Mouse (Mus musculus): Measurements from ENCODE around the gene Jazf1. TPM values are rescaled to one million over a fixed set of nuclear protein-coding genes. Genes with fewer than 3 reads are reported as not detected.

Jazf1 gene
- polyA plus RNA-seq, 1 experiment from 2014 or later, result 3.0 TPM

GRCm38 (mm10) chr6:52844741-52845140 is 223.7 kb downstream of the Jazf1 start:
- Histone ChIP-seq H3K4me1 (ENCODE audit: control insufficient read depth, low read depth, low read length) (no peaks in the 10 kb centered on the region), H3K4me2 (ENCODE audit: low read depth, low read length) (no peak overlapping the region), H3K9ac (ENCODE audit: low read depth, low read length) (no peak overlapping the region), H3K9me3 (replicated peaks; ENCODE audit: control insufficient read depth, low read length) (no peaks in the 10 kb centered on the region), H3K4me3 (ENCODE audit: low read depth, low read length) (no peak overlapping the region), H3K36me3 (ENCODE audit: control insufficient read depth, insufficient read depth) (no peaks in the 10 kb centered on the region), H3K27ac (ENCODE audit: low read length) (no peak overlapping the region), H3K27me3 (ENCODE audit: control insufficient read depth, insufficient read depth, low read depth, low read length) (no peaks in the 10 kb centered on the region)
- no peak for ATAC-seq (ENCODE audit: low read depth)
- WGBS (ENCODE audit: insufficient replicate concordance), result 52% methylated on average over 3 of the region's 3 CpGs

DNA sequence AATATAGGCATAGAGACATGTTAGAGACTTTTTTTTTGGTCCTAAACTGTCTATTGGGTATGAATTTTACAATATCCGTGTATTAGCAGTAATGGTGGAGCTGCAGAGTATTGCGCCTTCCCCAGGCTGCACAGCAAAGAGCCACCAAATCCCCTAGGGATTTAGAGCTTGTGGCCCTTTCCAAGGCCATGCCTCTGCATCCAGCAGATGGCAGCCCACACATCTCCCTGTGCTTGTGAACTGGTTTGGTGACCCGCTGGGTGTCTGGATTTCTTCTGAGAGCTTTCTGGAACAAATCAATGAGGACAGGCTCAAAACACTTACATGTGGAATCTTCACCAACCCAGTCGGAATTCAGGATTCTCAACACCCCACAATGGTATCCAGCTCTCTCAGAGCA is 225.4 kb downstream of the Jazf1 start:
- no peak overlapping the region for H3K27ac ChIP-seq (ENCODE audit: low read length)
- no peak overlapping the region for H3K9ac ChIP-seq (ENCODE audit: low read depth, low read length)
- no peak overlapping the region for H3K4me2 ChIP-seq (ENCODE audit: low read depth, low read length)
- ATAC-seq (ENCODE audit: low read depth), result no peak
- 50% methylated on average over 4 of the region's 4 CpGs for WGBS (ENCODE audit: insufficient replicate concordance)
- no peaks in the 10 kb centered on the region for H3K27me3 ChIP-seq (ENCODE audit: control insufficient read depth, insufficient read depth, low read depth, low read length)
- no peaks in the 10 kb centered on the region for H3K9me3 ChIP-seq (replicated peaks; ENCODE audit: control insufficient read depth, low read length)
- no peaks in the 10 kb centered on the region for H3K4me1 ChIP-seq (ENCODE audit: control insufficient read depth, low read depth, low read length)
- no peaks in the 10 kb centered on the region for H3K36me3 ChIP-seq (ENCODE audit: control insufficient read depth, insufficient read depth)
- H3K4me3 ChIP-seq (ENCODE audit: low read depth, low read length), result no peak overlapping the region

DNA sequence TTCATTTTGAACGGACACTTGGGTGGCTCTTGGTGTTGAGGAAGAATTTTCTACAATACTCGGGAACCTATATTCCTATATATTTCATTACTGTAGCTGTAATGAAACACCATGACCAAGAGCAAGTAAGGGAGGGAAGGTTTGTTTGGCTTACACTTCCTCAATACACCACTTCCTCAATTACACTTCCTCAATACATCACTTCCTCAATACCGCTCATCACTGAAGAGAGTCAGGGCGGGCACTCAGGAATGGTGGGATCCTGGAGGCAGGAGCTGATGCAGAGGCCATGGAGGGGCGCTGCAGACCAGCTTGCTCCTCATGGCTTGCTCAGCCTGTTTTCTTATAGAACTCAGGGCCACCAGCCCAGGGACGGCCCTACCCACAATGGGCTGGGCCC is 225.8 kb downstream of the Jazf1 start:
- no peak overlapping the region for H3K27ac ChIP-seq (ENCODE audit: low read length)
- H3K4me2 ChIP-seq (ENCODE audit: low read depth, low read length), result no peak overlapping the region
- WGBS (ENCODE audit: insufficient replicate concordance), result 32% methylated on average over 6 of the region's 6 CpGs
- H3K27me3 ChIP-seq (ENCODE audit: control insufficient read depth, insufficient read depth, low read depth, low read length), result no peaks in the 10 kb centered on the region
- no peak overlapping the region for H3K9ac ChIP-seq (ENCODE audit: low read depth, low read length)
- H3K36me3 ChIP-seq (ENCODE audit: control insufficient read depth, insufficient read depth), result no peaks in the 10 kb centered on the region
- no peaks in the 10 kb centered on the region for H3K4me1 ChIP-seq (ENCODE audit: control insufficient read depth, low read depth, low read length)
- H3K4me3 ChIP-seq (ENCODE audit: low read depth, low read length), result no peak overlapping the region
- H3K9me3 ChIP-seq (replicated peaks; ENCODE audit: control insufficient read depth, low read length), result no peaks in the 10 kb centered on the region
- no peak for ATAC-seq (ENCODE audit: low read depth)

- 62% methylated on average over 2 of the region's 2 CpGs for WGBS (ENCODE audit: insufficient replicate concordance)
Measured at GRCm38 (mm10) chr6:52841611-52842010, 226.8 kb downstream of the Jazf1 start.

GRCm38 (mm10) chr6:52840589-52841044 is 227.8 kb downstream of the Jazf1 start:
- no peaks in the 10 kb centered on the region for H3K36me3 ChIP-seq (ENCODE audit: control insufficient read depth, insufficient read depth)
- H3K4me3 ChIP-seq (ENCODE audit: low read depth, low read length), result no peak overlapping the region
- no peak for ATAC-seq (ENCODE audit: low read depth)
- H3K9ac ChIP-seq (ENCODE audit: low read depth, low read length), result no peak overlapping the region
- 43% methylated on average over 9 of the region's 9 CpGs for WGBS (ENCODE audit: insufficient replicate concordance)
- H3K9me3 ChIP-seq (replicated peaks; ENCODE audit: control insufficient read depth, low read length), result no peaks in the 10 kb centered on the region
- no peaks in the 10 kb centered on the region for H3K27me3 ChIP-seq (ENCODE audit: control insufficient read depth, insufficient read depth, low read depth, low read length)
- H3K27ac ChIP-seq (ENCODE audit: low read length), result no peak overlapping the region
- no peak overlapping the region for H3K4me2 ChIP-seq (ENCODE audit: low read depth, low read length)
- H3K4me1 ChIP-seq (ENCODE audit: control insufficient read depth, low read depth, low read length), result no peaks in the 10 kb centered on the region

More at GRCm38 (mm10) chr6:52841611-52842010, 226.8 kb downstream of the Jazf1 start:
- Histone ChIP-seq H3K4me2 (ENCODE audit: low read depth, low read length) (no peak overlapping the region), H3K4me3 (ENCODE audit: low read depth, low read length) (no peak overlapping the region), H3K36me3 (ENCODE audit: control insufficient read depth, insufficient read depth) (no peaks in the 10 kb centered on the region), H3K4me1 (ENCODE audit: control insufficient read depth, low read depth, low read length) (no peaks in the 10 kb centered on the region), H3K27ac (ENCODE audit: low read length) (no peak overlapping the region), H3K9ac (ENCODE audit: low read depth, low read length) (no peak overlapping the region), H3K27me3 (ENCODE audit: control insufficient read depth, insufficient read depth, low read depth, low read length) (no peaks in the 10 kb centered on the region), H3K9me3 (replicated peaks; ENCODE audit: control insufficient read depth, low read length) (no peaks in the 10 kb centered on the region)
- ATAC-seq (ENCODE audit: low read depth), result no peak

GRCm38 (mm10) chr6:52838691-52839090 is 229.7 kb downstream of the Jazf1 start:
- Histone ChIP-seq H3K4me1 (ENCODE audit: control insufficient read depth, low read depth, low read length) (no peaks in the 10 kb centered on the region), H3K27ac (ENCODE audit: low read length) (no peak overlapping the region), H3K4me3 (ENCODE audit: low read depth, low read length) (no peak overlapping the region), H3K9ac (ENCODE audit: low read depth, low read length) (no peak overlapping the region), H3K27me3 (ENCODE audit: control insufficient read depth, insufficient read depth, low read depth, low read length) (no peaks in the 10 kb centered on the region), H3K9me3 (replicated peaks; ENCODE audit: control insufficient read depth, low read length) (no peaks in the 10 kb centered on the region), H3K4me2 (ENCODE audit: low read depth, low read length) (no peak overlapping the region), H3K36me3 (ENCODE audit: control insufficient read depth, insufficient read depth) (no peaks in the 10 kb centered on the region)
- WGBS (ENCODE audit: insufficient replicate concordance), result 7% methylated on average over 8 of the region's 8 CpGs
- ATAC-seq (ENCODE audit: low read depth), result no peak

- no peak for ATAC-seq (ENCODE audit: low read depth)
- Histone ChIP-seq H3K27ac (ENCODE audit: low read length) (no peak overlapping the region), H3K4me2 (ENCODE audit: low read depth, low read length) (no peak overlapping the region), H3K9ac (ENCODE audit: low read depth, low read length) (no peak overlapping the region), H3K36me3 (ENCODE audit: control insufficient read depth, insufficient read depth) (no peaks in the 10 kb centered on the region), H3K4me1 (ENCODE audit: control insufficient read depth, low read depth, low read length) (no peaks in the 10 kb centered on the region), H3K4me3 (ENCODE audit: low read depth, low read length) (no peak overlapping the region), H3K9me3 (replicated peaks; ENCODE audit: control insufficient read depth, low read length) (no peaks in the 10 kb centered on the region), H3K27me3 (ENCODE audit: control insufficient read depth, insufficient read depth, low read depth, low read length) (no peaks in the 10 kb centered on the region)
- WGBS (ENCODE audit: insufficient replicate concordance), result 60% methylated on average over 4 of the region's 4 CpGs
Measured at GRCm38 (mm10) chr6:52837792-52838191, 230.6 kb downstream of the Jazf1 start.

DNA sequence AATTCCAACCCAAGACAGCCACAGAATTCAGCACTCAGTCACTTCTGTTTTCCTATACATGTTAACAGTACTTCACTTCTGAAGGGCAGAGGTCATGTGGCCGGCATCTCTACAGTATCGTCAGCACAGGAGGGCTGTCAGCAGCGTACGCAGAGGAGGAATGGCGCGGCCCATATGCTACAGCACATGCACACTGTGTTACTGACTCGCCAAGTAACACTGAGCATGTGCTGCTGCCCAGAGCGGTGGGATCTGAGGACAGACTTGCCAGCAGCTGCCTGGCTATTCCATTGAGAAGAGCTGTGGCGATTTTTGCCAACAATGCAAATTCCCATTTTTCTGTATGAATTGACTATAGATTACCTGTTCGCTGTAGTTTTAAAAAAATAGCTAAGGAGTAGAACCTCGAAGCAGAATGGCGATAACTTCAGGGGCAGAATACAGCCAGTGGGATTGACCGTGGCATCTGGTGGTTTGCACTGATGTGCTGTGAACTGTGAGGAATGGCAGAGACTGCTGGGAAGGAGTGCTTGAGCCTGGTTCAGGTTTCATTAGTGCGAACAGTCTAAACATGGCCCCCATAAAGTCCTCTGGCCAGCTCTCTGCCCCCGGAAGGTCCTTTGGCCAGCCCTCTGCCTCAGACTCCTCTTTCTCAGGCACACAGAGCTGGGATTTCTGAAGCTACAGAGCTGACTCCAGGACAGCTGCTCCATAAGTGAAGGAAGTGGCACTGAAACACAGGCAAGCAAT is 232.1 kb downstream of the Jazf1 start:
- WGBS (ENCODE audit: insufficient replicate concordance), result 67% methylated on average over 15 of the region's 15 CpGs
- no peak for ATAC-seq (ENCODE audit: low read depth)
- no peak overlapping the region for H3K27ac ChIP-seq (ENCODE audit: low read length)
- H3K4me1 ChIP-seq (ENCODE audit: control insufficient read depth, low read depth, low read length), result no peaks in the 10 kb centered on the region
- no peak overlapping the region for H3K4me2 ChIP-seq (ENCODE audit: low read depth, low read length)
- no peak overlapping the region for H3K4me3 ChIP-seq (ENCODE audit: low read depth, low read length)
- H3K9me3 ChIP-seq (replicated peaks; ENCODE audit: control insufficient read depth, low read length), result no peaks in the 10 kb centered on the region
- no peaks in the 10 kb centered on the region for H3K36me3 ChIP-seq (ENCODE audit: control insufficient read depth, insufficient read depth)
- H3K27me3 ChIP-seq (ENCODE audit: control insufficient read depth, insufficient read depth, low read depth, low read length), result no peaks in the 10 kb centered on the region
- no peak overlapping the region for H3K9ac ChIP-seq (ENCODE audit: low read depth, low read length)

DNA sequence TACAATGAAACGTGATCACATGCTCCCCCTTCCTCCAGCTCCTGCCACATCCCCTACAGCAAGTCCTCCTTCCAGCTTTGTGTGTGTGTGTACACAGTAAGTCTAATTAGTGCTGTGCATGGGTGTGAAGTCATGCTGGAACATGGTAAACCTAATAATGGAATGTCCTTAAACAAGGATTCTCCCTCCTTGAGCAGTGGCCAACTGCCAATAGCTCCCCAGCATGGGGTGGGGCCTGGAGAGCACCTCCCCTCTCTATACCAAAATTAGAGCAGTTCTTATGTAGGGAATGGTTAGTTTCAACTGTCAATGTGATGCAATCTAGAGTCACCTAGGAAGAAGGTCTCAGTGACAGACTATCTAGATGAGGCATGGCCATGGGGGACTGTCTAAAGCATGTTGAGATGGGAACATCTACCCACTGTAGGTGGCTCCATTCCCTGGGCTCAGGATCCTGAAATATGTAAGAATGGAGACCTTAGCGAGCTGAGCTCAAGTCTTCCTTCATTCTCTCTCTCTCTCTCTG is 240.6 kb downstream of the Jazf1 start:
- Histone ChIP-seq H3K4me1 (ENCODE audit: control insufficient read depth, low read depth, low read length) (no peaks in the 10 kb centered on the region), H3K27me3 (ENCODE audit: control insufficient read depth, insufficient read depth, low read depth, low read length) (no peaks in the 10 kb centered on the region), H3K9ac (ENCODE audit: low read depth, low read length) (no peak overlapping the region), H3K27ac (ENCODE audit: low read length) (no peak overlapping the region), H3K4me2 (ENCODE audit: low read depth, low read length) (no peak overlapping the region), H3K9me3 (replicated peaks; ENCODE audit: control insufficient read depth, low read length) (no peaks in the 10 kb centered on the region), H3K4me3 (ENCODE audit: low read depth, low read length) (no peak overlapping the region), H3K36me3 (ENCODE audit: control insufficient read depth, insufficient read depth) (no peaks in the 10 kb centered on the region)
- no peak for ATAC-seq (ENCODE audit: low read depth)
- WGBS (ENCODE audit: insufficient replicate concordance), result 59% methylated on average over 2 of the region's 2 CpGs

Data from liver, embryonic 16.5 days (tissue).